Mouse (Mus musculus) cerebellum, adult 11 months (tissue): ENCODE measurements around the gene Zfp646.
"Not testable (repeated sequence)": the region's sequence is repeated elsewhere in the genome, so short reads cannot be mapped to it uniquely, and the experiment has no call there.

Experiments used
- DNase-seq: peaks from one replicate; pipeline ENCODE4 v3.0.0; 2022

The Zfp646 gene

GRCm38 (mm10) chr7:127876041-127876466 lies at the start of gene Zfp646:
Gene Zfp646 (plus strand): TSS chr7:127876221.
- no peak for DNase-seq

- no peak for DNase-seq
Measured at GRCm38 (mm10) chr7:127835550-127835949, 40.5 kb upstream of the Zfp646 start.

GRCm38 (mm10) chr7:127837473-127837872 lies 38.5 kb upstream of the Zfp646 start:
- no peak for DNase-seq

GRCm38 (mm10) chr7:127837878-127838277 lies 38.1 kb upstream of the Zfp646 start:
- not testable (repeated sequence) for DNase-seq

GRCm38 (mm10) chr7:127840031-127840430 lies 36.0 kb upstream of the Zfp646 start:
- not testable (repeated sequence) for DNase-seq

GRCm38 (mm10) chr7:127840886-127841285 lies 35.1 kb upstream of the Zfp646 start:
- peak; percentile 76 for DNase-seq

GRCm38 (mm10) chr7:127841340-127842000 lies 34.6 kb upstream of the Zfp646 start:
- peak; percentile 93 for DNase-seq

- DNase-seq, result peak; percentile 78
Measured at GRCm38 (mm10) chr7:127842001-127842718, 33.9 kb upstream of the Zfp646 start.

- no peak for DNase-seq
Measured at GRCm38 (mm10) chr7:127849973-127850875, 25.8 kb upstream of the Zfp646 start.

- no peak for DNase-seq
Measured at GRCm38 (mm10) chr7:127850906-127851305, 25.1 kb upstream of the Zfp646 start.

GRCm38 (mm10) chr7:127858258-127858657 lies 17.8 kb upstream of the Zfp646 start:
- no peak for DNase-seq

GRCm38 (mm10) chr7:127866434-127866833 lies 9.6 kb upstream of the Zfp646 start:
- DNase-seq, result no peak

GRCm38 (mm10) chr7:127867641-127868040 lies 8.4 kb upstream of the Zfp646 start:
- DNase-seq, result no peak

- no peak for DNase-seq
Measured at GRCm38 (mm10) chr7:127869149-127869810, 6.7 kb upstream of the Zfp646 start.

GRCm38 (mm10) chr7:127870136-127870821 lies 5.7 kb upstream of the Zfp646 start:
- DNase-seq, result no peak

GRCm38 (mm10) chr7:127874812-127875626 lies 1.0 kb upstream of the Zfp646 start:
- DNase-seq, result no peak

GRCm38 (mm10) chr7:127875627-127876001 lies 407 bp upstream of the Zfp646 start:
- DNase-seq, result peak; percentile 95

- peak; percentile 84 for DNase-seq
Measured at GRCm38 (mm10) chr7:127876467-127877348, 687 bp downstream of the Zfp646 start, which contains the start of gene Zfp668. Gene Zfp668 (minus strand): TSS chr7:127876828.

GRCm38 (mm10) chr7:127879301-127879700 lies 3.3 kb downstream of the Zfp646 start:
- no peak for DNase-seq

GRCm38 (mm10) chr7:127880431-127880830 lies 4.4 kb downstream of the Zfp646 start:
- DNase-seq, result no peak
